26 mouse cellular contexts compared by ENCODE assay signal in genomic region chr7:129637906-129638475, GRCm38 (mm10). TPM values are rescaled to one million over a fixed set of nuclear protein-coding genes. Genes with fewer than 3 reads are reported as not detected.
DNase-seq lines count a peak whose midpoint lies in the region; ATAC-seq and TF ChIP-seq lines count a peak whose summit lies in the region.
"Had no signal": no experiment of that assay in that cellular context is flagged by ENCODE, and none has a peak within 500 bp of the region (broad histone marks: within the 10 kb centered on the region; RNA-seq: fewer than 3 reads in every experiment).

No protein-coding gene starts in this region.

- no peaks in the 10 kb centered on the region for H3K9me3 ChIP-seq in intestine, postnatal 0 days (ENCODE audit: control insufficient read depth)
- no peaks in the 10 kb centered on the region for H3K9me3 ChIP-seq in intestine, embryonic 16.5 days (ENCODE audit: control insufficient read depth, low read length)
- H3K9me3 ChIP-seq in kidney, embryonic 15.5 days (replicated peaks): no peaks in the 10 kb centered on the region
- H3K9me3 ChIP-seq in stomach, embryonic 16.5 days (replicated peaks; ENCODE audit: control insufficient read depth, low read length): no peaks in the 10 kb centered on the region
- no peaks in the 10 kb centered on the region for H3K9me3 ChIP-seq in stomach, postnatal 0 days (ENCODE audit: control insufficient read depth, low read length)
- H3K9me3 ChIP-seq: forebrain, embryonic 10.5 days; G1E; heart, embryonic 13.5 days had no signal

- H3K4me1 ChIP-seq in intestine, postnatal 0 days (replicated peaks; ENCODE audit: control insufficient read depth, insufficient read depth, low read length): no peaks in the 10 kb centered on the region
- H3K4me1 ChIP-seq in intestine, embryonic 16.5 days (ENCODE audit: control insufficient read depth, insufficient read depth, low read length): no peaks in the 10 kb centered on the region
- peaks cover 13% of the 10 kb centered on the region; the same call in 1 of the 2 replicates for H3K4me1 ChIP-seq in kidney, embryonic 15.5 days
- no peaks in the 10 kb centered on the region for H3K4me1 ChIP-seq in stomach, embryonic 16.5 days (ENCODE audit: control insufficient read depth, insufficient read depth, low read length)
- H3K4me1 ChIP-seq in stomach, postnatal 0 days (replicated peaks; ENCODE audit: control insufficient read depth, insufficient read depth): no peaks in the 10 kb centered on the region
- H3K4me1 ChIP-seq: heart, embryonic 13.5 days had no signal

- no peak for TF ChIP-seq EP300 in stomach, postnatal 0 days (optimal IDR thresholded peaks at IDR 0.05)

- H3K4me3 ChIP-seq in intestine, postnatal 0 days (ENCODE audit: low read depth, low read length): no peak overlapping the region
- H3K4me3 ChIP-seq in intestine, embryonic 16.5 days (ENCODE audit: low read length): no peak overlapping the region
- H3K4me3 ChIP-seq in kidney, embryonic 15.5 days (replicated peaks): no peak overlapping the region
- no peak overlapping the region for H3K4me3 ChIP-seq in stomach, embryonic 16.5 days (replicated peaks; ENCODE audit: low read length)
- no peak overlapping the region for H3K4me3 ChIP-seq in stomach, postnatal 0 days (ENCODE audit: low read depth, low read length)
- H3K4me3 ChIP-seq: forebrain, embryonic 10.5 days; gastrocnemius, adult 2 months; heart, embryonic 13.5 days had no signal

- ATAC-seq in intestine, postnatal 0 days: peak; percentile 51
- no peak for ATAC-seq in intestine, embryonic 16.5 days
- ATAC-seq in kidney, embryonic 15.5 days (replicated peaks; ENCODE audit: low FRiP score): no peak
- no peak for ATAC-seq in stomach, embryonic 16.5 days (ENCODE audit: insufficient read depth, low FRiP score)
- no peak for ATAC-seq in stomach, postnatal 0 days (ENCODE audit: low FRiP score, low TSS enrichment)
- ATAC-seq: forebrain, embryonic 14.5 days; forebrain, postnatal 0 days; Patski had no signal

- no peaks in the 10 kb centered on the region for H3K27me3 ChIP-seq in intestine, postnatal 0 days (replicated peaks; ENCODE audit: control insufficient read depth, insufficient read depth, low read length)
- H3K27me3 ChIP-seq in intestine, embryonic 16.5 days (replicated peaks; ENCODE audit: control insufficient read depth, insufficient read depth, low read length): no peaks in the 10 kb centered on the region
- H3K27me3 ChIP-seq in kidney, embryonic 15.5 days: no peaks in the 10 kb centered on the region
- H3K27me3 ChIP-seq in stomach, embryonic 16.5 days (ENCODE audit: control insufficient read depth, insufficient read depth, low read length): no peaks in the 10 kb centered on the region
- H3K27me3 ChIP-seq in stomach, postnatal 0 days (ENCODE audit: control insufficient read depth, insufficient read depth, low read length): no peaks in the 10 kb centered on the region
- H3K27me3 ChIP-seq: heart, embryonic 13.5 days; Patski had no signal

- no peak overlapping the region for H3K27ac ChIP-seq in intestine, postnatal 0 days (ENCODE audit: low read depth, low read length)
- H3K27ac ChIP-seq in intestine, embryonic 16.5 days (ENCODE audit: low read length): no peak overlapping the region
- peak overlapping the region; percentile 41 for H3K27ac ChIP-seq in kidney, embryonic 15.5 days
- peak overlapping the region; percentile 40; the same call in 1 of the 2 replicates for H3K27ac ChIP-seq in stomach, embryonic 16.5 days (ENCODE audit: low read length)
- H3K27ac ChIP-seq in stomach, postnatal 0 days (replicated peaks): no peak overlapping the region
- H3K27ac ChIP-seq: forebrain, embryonic 10.5 days; gastrocnemius, adult 2 months; heart, embryonic 13.5 days; hindbrain, embryonic 14.5 days had no signal

- no peak overlapping the region for H3K4me2 ChIP-seq in intestine, postnatal 0 days (replicated peaks; ENCODE audit: low read depth)
- no peak overlapping the region for H3K4me2 ChIP-seq in intestine, embryonic 16.5 days (ENCODE audit: low read depth, low read length)
- no peak overlapping the region for H3K4me2 ChIP-seq in kidney, embryonic 15.5 days
- H3K4me2 ChIP-seq in stomach, embryonic 16.5 days (ENCODE audit: low read depth, low read length): no peak overlapping the region
- H3K4me2 ChIP-seq in stomach, postnatal 0 days (replicated peaks; ENCODE audit: low read depth): no peak overlapping the region
- H3K4me2 ChIP-seq: heart, embryonic 13.5 days; hindbrain, embryonic 14.5 days had no signal

- no peak for DNase-seq in kidney, adult 11 months
- peak; percentile 20 to 42 for DNase-seq in kidney, postnatal 36 days
- DNase-seq in kidney, postnatal 14 days: no peak
- DNase-seq in stomach, postnatal 0 days (ENCODE audit: low spot score): no peak
- DNase-seq: adrenal gland, postnatal 10 days; adrenal gland, postnatal 36 days; B cell, adult 2 months; cerebellum, adult 18-20 months; cerebellum, adult 9-10 months; cerebellum, postnatal 14 days; forebrain, postnatal 0 days; gastrocnemius, adult 2 months; gastrocnemius, postnatal 14 days; heart, adult 11 months; heart, postnatal 14 days; heart, postnatal 4 days had no signal

- H3K9ac ChIP-seq in intestine, postnatal 0 days (ENCODE audit: low read depth, low read length): no peak overlapping the region
- no peak overlapping the region for H3K9ac ChIP-seq in intestine, embryonic 16.5 days (ENCODE audit: low read depth, low read length)
- H3K9ac ChIP-seq in kidney, embryonic 15.5 days: no peak overlapping the region
- H3K9ac ChIP-seq in stomach, embryonic 16.5 days (ENCODE audit: low read length): no peak overlapping the region
- no peak overlapping the region for H3K9ac ChIP-seq in stomach, postnatal 0 days (ENCODE audit: low read length)
- H3K9ac ChIP-seq: forebrain, postnatal 0 days; heart, embryonic 13.5 days; hindbrain, embryonic 14.5 days had no signal

- 72% methylated on average over 5 of the region's 5 CpGs for WGBS in intestine, postnatal 0 days
- WGBS in intestine, embryonic 16.5 days: 77% methylated on average over 5 of the region's 5 CpGs
- 83% methylated on average over 5 of the region's 5 CpGs for WGBS in kidney, embryonic 15.5 days
- WGBS in stomach, embryonic 16.5 days: 70% methylated on average over 5 of the region's 5 CpGs
- 66% methylated on average over 5 of the region's 5 CpGs for WGBS in stomach, postnatal 0 days

- no peak for TF ChIP-seq CTCF in intestine, postnatal 0 days (IDR thresholded peaks at IDR 0.05; ENCODE audit: low read depth)
- no peak for TF ChIP-seq CTCF in stomach, postnatal 0 days (IDR thresholded peaks at IDR 0.05; ENCODE audit: low read depth)

- peaks cover 36% of the 10 kb centered on the region for H3K36me3 ChIP-seq in intestine, postnatal 0 days (ENCODE audit: control insufficient read depth, insufficient read depth)
- peaks cover 7% of the 10 kb centered on the region for H3K36me3 ChIP-seq in intestine, embryonic 16.5 days (ENCODE audit: control insufficient read depth, insufficient read depth, low read length)
- peaks cover 41% of the 10 kb centered on the region for H3K36me3 ChIP-seq in kidney, embryonic 15.5 days
- peaks cover 11% of the 10 kb centered on the region; the same call in 1 of the 2 replicates for H3K36me3 ChIP-seq in stomach, embryonic 16.5 days (ENCODE audit: control insufficient read depth, insufficient read depth, low read length)
- H3K36me3 ChIP-seq in stomach, postnatal 0 days (ENCODE audit: control insufficient read depth, insufficient read depth, low read length): peaks cover 6% of the 10 kb centered on the region; the same call in 1 of the 2 replicates

RNA-seq across cellular contexts. Expression of gene Wdr11, which starts 46.3 kb away (rescaled TPM):
- 15.3 and 16.9 TPM in 2 replicates for polyA plus RNA-seq in intestine, postnatal 0 days (2015; fragmentation: Nextera tagmentation; extraction: Ambion mirVana)
- polyA plus RNA-seq in intestine, embryonic 16.5 days (2015; fragmentation: Nextera tagmentation; extraction: Ambion mirVana): 37.0 and 38.5 TPM in 2 replicates
- 46.5 and 48.7 TPM in 2 replicates for polyA plus RNA-seq in kidney, embryonic 15.5 days (2015; fragmentation: Nextera tagmentation; extraction: Ambion mirVana)
- 37.6 and 41.7 TPM in 2 replicates for polyA plus RNA-seq in stomach, embryonic 16.5 days (2015; fragmentation: Nextera tagmentation; extraction: Ambion mirVana)
- polyA plus RNA-seq in stomach, postnatal 0 days (2015; fragmentation: Nextera tagmentation; extraction: Ambion mirVana): 13.9 and 15.6 TPM in 2 replicates

Comparison
In these comparisons a context has a peak if more than half of its experiments do, and no peak if none do; other contexts are left out.
1. H3K27ac ChIP-seq: peak in kidney, embryonic 15.5 days (single experiment) and stomach, embryonic 16.5 days (single experiment); none in intestine, postnatal 0 days (single experiment), intestine, embryonic 16.5 days (single experiment) and stomach, postnatal 0 days (single experiment).
2. DNase-seq: peak in kidney, postnatal 36 days (2 of 2); none in kidney, adult 11 months (single experiment), kidney, postnatal 14 days (single experiment) and stomach, postnatal 0 days (single experiment).